Mouse (Mus musculus): ENCODE measurements around the gene Map4k5.

DNA sequence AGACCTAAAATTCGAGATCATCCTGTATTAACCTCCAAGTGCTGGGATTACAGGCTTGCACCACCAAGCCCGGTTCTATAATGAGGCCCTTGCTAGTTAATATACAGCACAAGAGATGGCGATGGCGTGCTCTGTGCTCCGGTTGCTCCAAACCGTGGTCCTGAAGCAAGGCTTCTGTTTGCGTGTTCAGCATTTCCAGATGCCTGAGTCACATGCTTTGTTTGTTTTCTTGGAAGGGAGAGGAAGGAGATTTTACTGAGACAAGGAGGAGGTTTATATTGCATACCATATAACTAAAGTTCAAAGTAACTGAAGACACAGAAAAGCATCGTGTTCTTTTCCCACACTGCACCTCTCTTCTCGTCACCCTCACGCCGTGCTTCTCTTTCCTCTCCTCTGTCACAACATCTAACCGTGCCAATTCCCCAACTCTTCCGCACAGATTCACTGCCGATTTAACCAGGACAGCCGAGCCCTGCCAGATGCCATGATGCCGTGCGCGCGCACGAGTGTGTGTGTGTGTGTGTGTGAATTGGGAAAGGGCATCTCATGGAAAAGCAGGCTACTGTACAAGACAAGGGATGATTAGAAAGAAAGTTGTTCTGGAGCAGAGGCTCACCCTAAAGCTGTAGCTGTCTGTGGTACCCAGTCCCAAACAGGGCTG lies 132.1 kb downstream of the Map4k5 start:
- TF ChIP-seq CTCF (IDR thresholded peaks at IDR 0.05; ENCODE audit: control insufficient read depth, insufficient read depth, insufficient replicate concordance, low read depth, low read length) (no peak), POLR2A (IDR thresholded peaks at IDR 0.05; ENCODE audit: control insufficient read depth, low read depth, low read length) (no peak)
